Mouse (Mus musculus): Measurements from ENCODE around the gene Cbx4.

DNA sequence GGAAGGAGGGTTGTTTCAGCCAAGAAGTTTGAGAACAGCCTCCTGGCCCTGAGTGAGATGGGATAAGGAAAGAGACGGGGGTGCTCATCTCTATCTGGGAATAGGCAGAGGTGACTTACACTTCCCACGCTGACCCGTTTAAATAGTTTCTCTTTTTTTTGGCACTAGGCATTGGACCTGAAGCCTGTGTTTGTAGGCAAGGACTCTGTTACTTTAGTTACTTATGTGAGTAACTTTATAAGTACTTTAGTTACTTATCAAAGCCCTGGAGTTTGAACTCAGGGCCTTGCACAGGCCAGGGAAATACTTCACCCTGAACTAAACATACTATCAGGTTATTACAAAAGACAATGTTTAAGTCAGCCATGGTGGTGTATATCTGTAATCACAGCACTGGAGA is 18.0 kb upstream of the Cbx4 start:
- TF ChIP-seq CTCF (IDR thresholded peaks at IDR 0.05) (no peak), POLR2A (IDR thresholded peaks at IDR 0.05; ENCODE audit: insufficient read depth, low read depth, low read length) (no peak)
